Mouse (Mus musculus): ENCODE data around the gene Slc25a25. TPM values are rescaled to one million over a fixed set of nuclear protein-coding genes. Genes with fewer than 3 reads are reported as not detected.

Gene Slc25a25
- total RNA-seq, 4 experiments from 2014 or later, result 6.4 to 7.8 (median 7.0) TPM

- no peak for DNase-seq (ENCODE audit: low spot score)
These were observed 21.9 kb downstream of the Slc25a25 start for GRCm38 (mm10) chr2:32429215-32429891.

GRCm38 (mm10) chr2:32428262-32428722 is 23.0 kb downstream of the Slc25a25 start:
- DNase-seq (ENCODE audit: low spot score), result no peak

- no peak for DNase-seq (ENCODE audit: low spot score)
These were observed 23.5 kb downstream of the Slc25a25 start for GRCm38 (mm10) chr2:32427720-32428119.

GRCm38 (mm10) chr2:32426141-32426540 is 25.1 kb downstream of the Slc25a25 start:
- DNase-seq (ENCODE audit: low spot score), result no peak

GRCm38 (mm10) chr2:32425568-32425967 is 25.7 kb downstream of the Slc25a25 start:
- no peak for DNase-seq (ENCODE audit: low spot score)

- no peak for DNase-seq (ENCODE audit: low spot score)
These were observed 26.4 kb downstream of the Slc25a25 start for GRCm38 (mm10) chr2:32424796-32425195.

- DNase-seq (ENCODE audit: low spot score), result peak; percentile 88
These were observed 27.5 kb downstream of the Slc25a25 start for GRCm38 (mm10) chr2:32423481-32424331.

GRCm38 (mm10) chr2:32421851-32422251 is 29.4 kb downstream of the Slc25a25 start:
- DNase-seq (ENCODE audit: low spot score), result no peak

GRCm38 (mm10) chr2:32420647-32421046 is 30.6 kb downstream of the Slc25a25 start:
- DNase-seq (ENCODE audit: low spot score), result no peak

- no peak for DNase-seq (ENCODE audit: low spot score)
These were observed 31.1 kb downstream of the Slc25a25 start for GRCm38 (mm10) chr2:32420066-32420608.

- DNase-seq (ENCODE audit: low spot score), result peak; percentile 76
These were observed 31.9 kb downstream of the Slc25a25 start for GRCm38 (mm10) chr2:32419359-32419758.

- DNase-seq (ENCODE audit: low spot score), result no peak
These were observed 32.7 kb downstream of the Slc25a25 start for GRCm38 (mm10) chr2:32418430-32419151.

- no peak for DNase-seq (ENCODE audit: low spot score)
These were observed 33.8 kb downstream of the Slc25a25 start for GRCm38 (mm10) chr2:32417486-32417885.

GRCm38 (mm10) chr2:32416556-32416955 is 34.7 kb downstream of the Slc25a25 start:
- DNase-seq (ENCODE audit: low spot score), result no peak

- DNase-seq (ENCODE audit: low spot score), result no peak
These were observed 35.4 kb downstream of the Slc25a25 start for GRCm38 (mm10) chr2:32415801-32416200.

GRCm38 (mm10) chr2:32413936-32414335 is 37.3 kb downstream of the Slc25a25 start:
- no peak for DNase-seq (ENCODE audit: low spot score)

GRCm38 (mm10) chr2:32412742-32413531 is 38.3 kb downstream of the Slc25a25 start:
- DNase-seq (ENCODE audit: low spot score), result no peak

- no peak for DNase-seq (ENCODE audit: low spot score)
These were observed 39.8 kb downstream of the Slc25a25 start for GRCm38 (mm10) chr2:32411407-32411806.

- no peak for DNase-seq (ENCODE audit: low spot score)
These were observed 42.5 kb downstream of the Slc25a25 start for GRCm38 (mm10) chr2:32408429-32409424.
